Mouse (Mus musculus) liver, postnatal 0 days (tissue): ENCODE measurements at regions not wholly inside any gene's neighbourhood (a gene's known extent, or its start where the extent isn't known, plus 50 kb on each side); places are given as distances from the start of the nearest gene placed in this dataset.

Experiments used
- CTCF ChIP-seq: sonication (generic); IDR thresholded peaks from 2 replicates; pipeline ENCODE4 v1.5.1; 2016; ENCODE audit warnings: antibody characterized with exemption, low read depth
- EP300 ChIP-seq: IDR thresholded peaks from 2 replicates; pipeline ENCODE4 v1.6.1; 2016; ENCODE audit warnings: antibody characterized with exemption, low read depth, mild to moderate bottlenecking

- TF ChIP-seq EP300 (no peak), CTCF (no peak)
These were observed 170.1 kb upstream of the Adamts9 start for GRCm38 (mm10) chr6:93113361-93113760.
